Mouse (Mus musculus) neural tube, embryonic 12.5 days (tissue): ENCODE measurements around the gene Mgat5b. TPM values are rescaled to one million over a fixed set of nuclear protein-coding genes. Genes with fewer than 3 reads are reported as not detected.

Source experiments
- ATAC-seq: fragments of 200-750 bp; cut with Nextera tagmentation; 2 replicates; pipeline ENCODE4 v1.8.0; 2017; ENCODE audit warnings: low read depth, mild to moderate bottlenecking, moderate TSS enrichment, moderate library complexity; ENCODE audit not compliant: low FRiP score
- H3K27ac ChIP-seq: fragments of 300-500 bp; sonication (generic); 2 replicates; pipeline ENCODE4 v1.5.1; 2016
- H3K27me3 ChIP-seq: fragments of 300-500 bp; sonication (generic); replicated peaks from 2 replicates; pipeline ENCODE4 v1.6.1; 2016; ENCODE audit warnings: mild to moderate bottlenecking
- H3K36me3 ChIP-seq: fragments of 300-500 bp; sonication (generic); 2 replicates; pipeline ENCODE4 v1.6.1; 2016; ENCODE audit warnings: mild to moderate bottlenecking
- H3K4me1 ChIP-seq: fragments of 300-500 bp; sonication (generic); 2 replicates; pipeline ENCODE4 v1.6.1; 2016
- H3K4me2 ChIP-seq: fragments of 300-500 bp; sonication (generic); replicated peaks from 2 replicates; pipeline ENCODE4 v1.6.1; 2016; ENCODE audit warnings: mild to moderate bottlenecking
- H3K4me3 ChIP-seq: fragments of 300-500 bp; sonication (generic); 2 replicates; pipeline ENCODE4 v1.5.1; 2016
- H3K9ac ChIP-seq: fragments of 300-500 bp; sonication (generic); 2 replicates; pipeline ENCODE4 v1.6.1; 2016; ENCODE audit warnings: mild to moderate bottlenecking
- H3K9me3 ChIP-seq: fragments of 300-500 bp; sonication (generic); 2 replicates; pipeline ENCODE4 v1.6.1; 2016; ENCODE audit warnings: mild to moderate bottlenecking
- WGBS: fragments of 180-500 bp; shearing (Covaris S2); methylation state at CpG from one replicate; pipeline ENCODE4 v1.1.7; 2016; 5-methylcytosine and 5-hydroxymethylcytosine counted together
- polyA plus RNA-seq: library from polyadenylated mRNA; unstranded; fragments of >200 nt; fragmentation: Nextera tagmentation; extraction: Ambion mirVana; gene quantifications from 2 replicates; pipeline ENCODE4 v1.2.1, GENCODE M21; 2016

The Mgat5b gene
- polyA plus RNA-seq, 1 experiment from 2014 or later: 30.1 TPM

DNA sequence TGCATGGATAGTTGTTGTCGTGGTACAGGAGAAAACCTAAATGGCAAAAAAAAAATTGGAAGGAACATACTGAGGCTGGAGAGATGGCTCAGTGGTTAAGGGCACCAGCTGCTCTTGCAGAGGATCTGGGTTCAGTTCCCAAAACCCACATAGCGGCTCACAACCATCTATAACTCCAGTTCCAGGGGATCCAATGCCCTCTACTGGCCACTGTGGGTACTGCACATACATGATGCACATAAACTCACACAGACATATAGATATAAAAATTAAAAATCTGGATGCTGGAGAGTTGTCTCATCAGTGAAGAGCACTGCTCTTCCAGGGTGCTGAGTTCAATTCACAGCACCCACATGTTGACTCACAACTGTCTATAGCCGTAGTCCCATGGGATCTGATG is 104.9 kb downstream of the Mgat5b start:
- WGBS: 95% methylated on average over 3 of the region's 3 CpGs
- no peak overlapping the region for H3K9ac ChIP-seq
- no peak overlapping the region for H3K4me3 ChIP-seq
- ATAC-seq: no peak
- no peaks in the 10 kb centered on the region for H3K9me3 ChIP-seq
- H3K4me1 ChIP-seq: peaks cover 25% of the 10 kb centered on the region
- no peak overlapping the region for H3K27ac ChIP-seq
- no peaks in the 10 kb centered on the region for H3K27me3 ChIP-seq
- no peaks in the 10 kb centered on the region for H3K36me3 ChIP-seq
- no peak overlapping the region for H3K4me2 ChIP-seq

DNA sequence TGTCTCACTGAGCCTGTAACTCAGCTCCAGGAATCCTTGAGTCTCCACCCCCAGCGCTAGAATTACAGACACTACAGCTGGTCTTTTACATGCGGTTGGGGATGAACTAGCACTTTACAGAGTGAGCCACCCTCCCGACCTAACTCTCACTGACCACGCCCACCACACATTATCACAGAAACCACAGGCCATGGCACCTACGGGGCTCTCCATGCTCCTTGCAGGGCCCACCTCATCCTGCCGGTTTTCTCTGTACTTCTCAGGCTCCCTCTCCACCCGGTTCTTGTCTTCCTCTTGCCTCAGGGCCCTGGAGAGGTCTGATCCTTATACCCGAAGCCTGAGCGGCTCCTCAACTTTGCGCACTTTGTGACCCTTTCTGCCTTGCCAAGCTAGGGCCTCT is 109.0 kb downstream of the Mgat5b start:
- WGBS: 48% methylated on average over 10 of the region's 10 CpGs
- H3K4me1 ChIP-seq: peaks cover 44% of the 10 kb centered on the region
- no peak for ATAC-seq
- no peak overlapping the region for H3K4me3 ChIP-seq
- no peak overlapping the region for H3K4me2 ChIP-seq
- no peaks in the 10 kb centered on the region for H3K9me3 ChIP-seq
- no peaks in the 10 kb centered on the region for H3K36me3 ChIP-seq
- H3K9ac ChIP-seq: no peak overlapping the region
- H3K27me3 ChIP-seq: no peaks in the 10 kb centered on the region
- no peak overlapping the region for H3K27ac ChIP-seq

DNA sequence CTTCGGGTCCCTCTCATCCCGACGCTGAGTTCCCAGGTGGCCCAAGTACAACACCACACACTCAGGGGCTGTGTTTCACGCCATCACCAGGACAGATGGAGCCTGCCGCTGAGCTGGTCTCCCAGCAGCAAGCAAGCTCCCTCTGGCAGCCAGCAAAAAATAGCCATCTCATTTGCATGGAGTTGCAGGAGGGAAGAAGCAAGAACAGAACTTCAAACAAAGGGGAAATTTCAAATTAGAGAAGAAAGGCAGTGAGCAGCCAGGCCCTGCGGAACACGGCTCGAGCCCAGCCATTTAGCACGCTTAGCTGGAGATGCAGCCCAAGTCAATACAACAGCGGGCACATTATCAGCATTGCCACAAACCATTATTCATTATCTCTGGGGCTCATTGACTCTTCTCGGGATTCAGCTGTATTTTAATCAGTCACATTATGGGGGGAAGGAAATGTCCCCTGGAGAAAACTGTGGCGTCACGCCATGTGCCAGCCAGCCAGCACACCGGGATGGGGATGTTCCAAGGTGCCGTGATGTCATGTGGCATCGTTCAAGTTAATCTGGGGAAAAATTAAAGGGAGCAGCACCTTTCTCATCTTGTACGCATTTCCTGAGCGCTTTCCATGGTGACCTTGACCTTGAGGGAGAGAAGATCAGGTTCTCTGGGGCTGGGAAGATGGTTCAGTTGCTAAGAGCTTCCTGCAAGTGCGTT is 110.4 kb downstream of the Mgat5b start:
- Histone ChIP-seq H3K4me1 (peaks cover 44% of the 10 kb centered on the region), H3K4me3 (no peak overlapping the region), H3K9me3 (no peaks in the 10 kb centered on the region), H3K4me2 (no peak overlapping the region), H3K36me3 (no peaks in the 10 kb centered on the region), H3K27ac (peak overlapping the region; percentile 57), H3K9ac (no peak overlapping the region), H3K27me3 (no peaks in the 10 kb centered on the region)
- 27% methylated on average over 19 of the region's 19 CpGs for WGBS
- ATAC-seq: peak; percentile 78

DNA sequence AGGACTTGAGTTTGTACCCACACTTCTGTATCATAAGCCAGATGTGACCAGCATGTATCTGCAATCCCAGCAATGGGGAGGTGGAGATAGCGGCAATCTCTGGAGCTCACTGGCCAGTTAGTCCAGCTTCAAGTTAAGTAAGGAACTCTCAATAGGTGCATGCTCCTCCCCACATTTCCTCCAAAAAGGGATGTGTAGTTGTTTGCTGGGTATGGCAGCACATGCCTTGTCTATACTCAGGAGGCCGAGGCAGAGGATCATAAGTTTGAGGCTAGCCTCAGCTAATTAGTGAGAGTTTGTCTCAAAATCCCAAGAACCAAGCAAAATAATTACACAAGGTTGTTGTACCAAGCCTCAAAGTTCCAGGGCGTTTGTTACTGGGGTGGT is 110.9 kb downstream of the Mgat5b start:
- Histone ChIP-seq H3K9ac (no peak overlapping the region), H3K36me3 (no peaks in the 10 kb centered on the region), H3K27me3 (no peaks in the 10 kb centered on the region), H3K4me3 (no peak overlapping the region), H3K4me1 (peaks cover 44% of the 10 kb centered on the region), H3K9me3 (no peaks in the 10 kb centered on the region), H3K4me2 (no peak overlapping the region), H3K27ac (0 out of 2 replicates have a peak overlapping the region, but pooled peaks have one; percentile 57)
- ATAC-seq: no peak
- 88% methylated on average over 3 of the region's 3 CpGs for WGBS

DNA sequence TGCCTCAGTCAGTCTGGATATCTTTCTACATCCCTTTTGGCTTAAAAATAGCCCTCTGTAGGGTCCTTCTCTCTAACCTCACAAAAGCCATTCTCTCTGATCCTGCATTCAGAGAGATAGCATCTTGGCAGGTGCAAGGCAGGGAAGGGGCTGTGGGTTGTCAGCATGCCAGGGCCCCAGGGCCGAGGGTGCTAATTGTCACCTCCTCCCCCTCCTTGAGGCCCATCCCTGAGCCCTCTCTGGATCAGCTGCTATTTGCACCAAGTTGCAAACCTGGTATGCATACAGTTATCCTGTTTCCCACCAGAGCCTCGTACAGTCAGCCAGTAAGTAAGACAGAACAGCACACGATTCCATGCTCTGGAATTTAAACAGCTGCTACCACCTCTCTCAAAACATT is 111.4 kb downstream of the Mgat5b start:
- no peak for ATAC-seq

DNA sequence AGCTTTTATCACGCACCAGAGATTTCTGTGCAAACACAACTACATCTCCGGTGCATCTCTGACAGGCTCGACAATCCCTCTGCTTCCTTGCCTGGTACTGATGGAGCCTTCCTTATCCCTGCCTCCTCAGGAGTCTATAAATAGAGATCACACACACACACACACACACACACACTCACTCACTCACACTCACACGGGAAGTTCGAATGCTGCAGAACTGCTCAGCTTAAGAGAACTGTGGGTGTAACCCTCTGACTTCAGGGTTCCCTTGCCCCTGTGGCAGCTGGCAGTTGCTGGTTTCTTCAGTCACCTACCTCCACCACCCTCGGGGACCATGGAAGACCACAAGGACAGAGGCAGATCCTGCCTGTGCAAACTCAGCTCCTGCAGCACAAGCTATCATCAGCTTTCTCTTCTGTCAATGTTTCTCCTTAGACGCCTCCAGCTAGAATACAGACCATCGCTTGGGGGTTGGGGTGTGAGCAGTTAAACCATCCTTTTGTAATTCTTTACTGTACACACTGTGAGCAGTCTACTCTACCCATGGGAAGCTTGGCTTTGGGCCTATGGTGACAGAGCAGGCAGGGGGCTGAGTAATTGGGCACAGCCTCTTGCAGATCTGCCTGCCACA is 111.9 kb downstream of the Mgat5b start:
- no peaks in the 10 kb centered on the region for H3K9me3 ChIP-seq
- H3K27ac ChIP-seq: no peak overlapping the region; the same call in 1 of the 2 replicates
- H3K4me3 ChIP-seq: no peak overlapping the region
- 0 out of 2 replicates have a peak overlapping the region, but pooled peaks have one; percentile 3 for H3K9ac ChIP-seq
- peaks cover 50% of the 10 kb centered on the region for H3K4me1 ChIP-seq
- H3K4me2 ChIP-seq: peak overlapping the region; percentile 14; the same call in 1 of the 2 replicates
- ATAC-seq: no peak
- 58% methylated on average over 8 of the region's 8 CpGs for WGBS
- no peaks in the 10 kb centered on the region for H3K27me3 ChIP-seq
- H3K36me3 ChIP-seq: no peaks in the 10 kb centered on the region

More for the DNA sequence above, 111.4 kb downstream of the Mgat5b start:
- H3K4me3 ChIP-seq: no peak overlapping the region
- no peak overlapping the region for H3K9ac ChIP-seq
- H3K4me2 ChIP-seq: 0 out of 2 replicates have a peak overlapping the region, but pooled peaks have one; percentile 14
- peaks cover 44% of the 10 kb centered on the region for H3K4me1 ChIP-seq
- H3K9me3 ChIP-seq: no peaks in the 10 kb centered on the region
- H3K27me3 ChIP-seq: no peaks in the 10 kb centered on the region
- no peak overlapping the region for H3K27ac ChIP-seq
- no peaks in the 10 kb centered on the region for H3K36me3 ChIP-seq
- 30% methylated on average over 3 of the region's 3 CpGs for WGBS

DNA sequence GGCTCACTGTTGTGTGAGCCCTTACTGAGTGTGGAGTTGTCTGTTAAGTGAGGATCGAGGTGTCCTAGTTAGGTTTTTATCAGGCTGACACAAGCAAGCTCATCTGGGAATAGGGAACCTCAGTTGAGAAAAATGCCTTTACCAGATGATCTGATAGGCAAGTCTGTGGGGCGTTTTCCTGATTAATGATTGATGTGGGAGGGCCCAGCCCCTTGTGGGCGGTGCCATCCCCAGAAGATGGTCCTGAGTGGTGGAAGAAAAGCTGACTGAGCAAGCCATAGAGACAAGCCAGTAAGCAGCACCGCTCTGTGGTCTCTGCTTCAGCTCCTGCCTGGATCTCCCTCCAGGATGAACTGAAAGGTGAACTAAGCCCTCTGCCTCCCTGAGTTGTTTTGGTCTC is 112.6 kb downstream of the Mgat5b start:
- no peaks in the 10 kb centered on the region for H3K9me3 ChIP-seq
- H3K27ac ChIP-seq: no peak overlapping the region; the same call in 1 of the 2 replicates
- no peak overlapping the region for H3K4me2 ChIP-seq
- H3K27me3 ChIP-seq: no peaks in the 10 kb centered on the region
- no peaks in the 10 kb centered on the region for H3K36me3 ChIP-seq
- H3K4me1 ChIP-seq: peaks cover 56% of the 10 kb centered on the region
- WGBS: 21% methylated on average over 4 of the region's 4 CpGs
- no peak overlapping the region for H3K9ac ChIP-seq
- no peak for ATAC-seq
- H3K4me3 ChIP-seq: no peak overlapping the region

DNA sequence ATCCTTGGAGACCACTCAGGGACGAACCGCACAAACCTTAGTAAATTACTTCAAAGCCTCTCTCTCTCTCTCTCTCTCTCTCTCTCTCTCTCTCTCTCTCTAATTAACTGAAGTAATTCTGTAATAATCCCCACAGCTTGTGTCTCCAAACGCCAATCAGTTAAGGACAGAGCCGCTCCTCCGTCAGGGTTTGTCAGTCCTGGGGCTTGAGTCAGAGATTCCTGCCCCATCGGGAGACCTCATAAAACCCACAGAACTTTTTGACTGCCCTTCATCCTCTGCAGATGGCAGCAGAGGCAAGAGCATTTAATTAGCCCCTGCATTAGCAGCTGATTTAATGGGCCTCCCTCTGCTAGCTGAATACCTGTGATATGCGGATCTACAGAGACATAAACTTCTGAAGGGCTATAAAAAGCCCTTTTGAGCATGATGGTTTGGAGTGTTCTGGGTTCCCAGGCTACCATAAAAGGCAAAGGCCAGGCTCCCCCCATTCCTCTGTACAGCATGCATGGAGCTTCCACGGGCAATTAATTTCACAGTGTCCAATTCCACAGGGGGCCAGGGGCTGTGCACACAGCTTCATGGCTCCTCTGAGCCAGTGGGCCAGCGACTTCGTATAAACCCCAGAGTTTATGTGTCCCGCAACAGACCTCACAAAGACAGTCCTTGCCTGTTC is 117.1 kb downstream of the Mgat5b start:
- Histone ChIP-seq H3K4me3 (no peak overlapping the region), H3K9me3 (no peaks in the 10 kb centered on the region), H3K4me1 (peaks cover 42% of the 10 kb centered on the region), H3K27me3 (no peaks in the 10 kb centered on the region), H3K4me2 (no peak overlapping the region; the same call in 1 of the 2 replicates), H3K36me3 (no peaks in the 10 kb centered on the region), H3K27ac (0 out of 2 replicates have a peak overlapping the region, but pooled peaks have one; percentile 17), H3K9ac (no peak overlapping the region)
- WGBS: 8% methylated on average over 11 of the region's 11 CpGs
- ATAC-seq: peak; percentile 50; the same call in 1 of the 2 replicates

Other genes starting within 250 kb of the Mgat5b start
- gene St6galnac1, start 143.4 kb upstream of the Mgat5b start, polyA plus RNA-seq: 0.08 TPM in 1 of 2 replicates, not detected in the other
- gene Mxra7, start 90.8 kb upstream of the Mgat5b start, polyA plus RNA-seq: 91.2 and 110 TPM in 2 replicates
- 63.7 and 64.0 TPM in 2 replicates for gene Mettl23, start 75.6 kb upstream of the Mgat5b start, polyA plus RNA-seq
- 92.0 and 94.4 TPM in 2 replicates for gene Jmjd6, start 75.4 kb upstream of the Mgat5b start, polyA plus RNA-seq
- 48.2 and 49.3 TPM in 2 replicates for gene Mfsd11, start 66.4 kb upstream of the Mgat5b start, polyA plus RNA-seq
- gene Srsf2, start 65.8 kb upstream of the Mgat5b start, polyA plus RNA-seq: 791 and 816 TPM in 2 replicates
- 68.8 and 71.5 TPM in 2 replicates for gene Sec14l1, start 196.3 kb downstream of the Mgat5b start, polyA plus RNA-seq